Mouse (Mus musculus) midbrain, postnatal 0 days (tissue): ENCODE results near the gene Lrrc8c. TPM values are rescaled to one million over a fixed set of nuclear protein-coding genes. Genes with fewer than 3 reads are reported as not detected.

Experiments used
- ATAC-seq: fragments of 200-750 bp; cut with Nextera tagmentation; 2 replicates; pipeline ENCODE4 v1.8.0; 2017; ENCODE audit warnings: moderate number of reproducible peaks, mild to moderate bottlenecking, moderate TSS enrichment, moderate library complexity; ENCODE audit not compliant: low FRiP score
- DNase-seq: peaks from one replicate; pipeline ENCODE4 v3.0.0-alpha.2; 2015; ENCODE audit warnings: low spot score
- H3K27ac ChIP-seq: fragments of 300-500 bp; sonication (generic); 2 replicates; pipeline ENCODE4 v1.5.1; 2014; ENCODE audit warnings: low read depth, mild to moderate bottlenecking, low read length, mixed read lengths
- H3K27me3 ChIP-seq: fragments of 300-500 bp; sonication (generic); 2 replicates; pipeline ENCODE4 v1.6.1; 2014; ENCODE audit warnings: low read length, control low read depth, mixed read lengths; ENCODE audit not compliant: insufficient read depth
- H3K36me3 ChIP-seq: fragments of 300-500 bp; sonication (generic); 2 replicates; pipeline ENCODE4 v1.6.1; 2014; ENCODE audit warnings: low read length, control low read depth, mixed read lengths; ENCODE audit not compliant: insufficient read depth
- H3K4me1 ChIP-seq: fragments of 300-500 bp; sonication (generic); 2 replicates; pipeline ENCODE4 v1.6.1; 2014; ENCODE audit warnings: mild to moderate bottlenecking, control low read depth, antibody characterized with exemption, low read length, mixed read lengths; ENCODE audit not compliant: insufficient read depth
- H3K4me2 ChIP-seq: fragments of 300-500 bp; sonication (generic); 2 replicates; pipeline ENCODE4 v1.6.1; 2014; ENCODE audit warnings: low read depth, mild to moderate bottlenecking, low read length, mixed read lengths; ENCODE audit not compliant: poor library complexity, severe bottlenecking
- H3K4me3 ChIP-seq: fragments of 300-500 bp; sonication (generic); 2 replicates; pipeline ENCODE4 v1.5.1; 2014; ENCODE audit warnings: low read depth, mild to moderate bottlenecking, low read length, moderate library complexity
- H3K9ac ChIP-seq: fragments of 300-500 bp; sonication (generic); replicated peaks from 2 replicates; pipeline ENCODE4 v1.6.1; 2014; ENCODE audit warnings: mild to moderate bottlenecking, low read length, moderate library complexity, mixed read lengths; ENCODE audit not compliant: poor library complexity, severe bottlenecking
- H3K9me3 ChIP-seq: fragments of 300-500 bp; sonication (generic); 2 replicates; pipeline ENCODE4 v1.6.1; 2016; ENCODE audit warnings: low read length, control low read depth
- CTCF ChIP-seq: IDR thresholded peaks from 2 replicates; pipeline ENCODE4 v1.5.1; 2016; ENCODE audit warnings: antibody characterized with exemption, mild to moderate bottlenecking
- WGBS: fragments of 180-500 bp; shearing (Covaris S2); extraction: QIAGEN DNeasy Blood & Tissue Kit; methylation state at CpG from one replicate; pipeline ENCODE4 v1.1.7; 2014; 5-methylcytosine and 5-hydroxymethylcytosine counted together
- polyA plus RNA-seq: library from polyadenylated mRNA; unstranded; fragments of >200 nt; fragmentation: Nextera tagmentation; extraction: Ambion mirVana; gene quantifications from 2 replicates; pipeline ENCODE4 v1.2.1, GENCODE M21; 2015
- total RNA-seq: library from RNA; depleted of rRNA; stranded (reverse); fragments of >200 nt; gene quantifications from 2 replicates; pipeline ENCODE4 v1.2.3, GENCODE M21; 2014

Lrrc8c gene
- total and polyA plus RNA-seq, 2 experiments from 2014 or later, result 11.6 to 14.7 TPM

DNA sequence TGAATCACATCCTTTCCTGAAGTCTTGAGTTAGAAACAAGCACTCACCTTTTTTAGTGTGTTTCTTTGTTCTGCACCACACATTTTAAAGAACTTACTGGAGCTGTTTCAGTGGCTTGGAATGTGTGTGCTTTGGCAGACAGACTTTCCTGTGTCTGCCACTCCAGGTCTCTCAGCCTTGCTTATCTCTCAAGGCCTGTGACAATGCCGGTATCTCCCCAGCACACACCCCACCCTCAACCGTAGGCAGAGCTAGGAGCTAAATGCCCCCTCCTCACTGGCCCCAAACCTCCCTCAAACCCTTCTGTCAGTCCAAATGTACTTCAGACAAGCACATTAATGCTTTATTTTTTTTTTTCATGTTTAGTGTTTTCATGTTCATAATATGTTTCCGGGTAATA, 4.3 kb downstream of the Lrrc8c start:
- TF ChIP-seq CTCF, result no peak
- Histone ChIP-seq H3K36me3 (peaks cover 10% of the 10 kb centered on the region; the same call in 1 of the 2 replicates), H3K27me3 (no peaks in the 10 kb centered on the region), H3K4me2 (no peak overlapping the region), H3K9ac (no peak overlapping the region), H3K4me1 (no peaks in the 10 kb centered on the region), H3K4me3 (no peak overlapping the region), H3K27ac (no peak overlapping the region), H3K9me3 (no peaks in the 10 kb centered on the region)
- ATAC-seq (no peak), DNase-seq (no peak)
- 77% methylated on average over 3 of the region's 3 CpGs for WGBS

DNA sequence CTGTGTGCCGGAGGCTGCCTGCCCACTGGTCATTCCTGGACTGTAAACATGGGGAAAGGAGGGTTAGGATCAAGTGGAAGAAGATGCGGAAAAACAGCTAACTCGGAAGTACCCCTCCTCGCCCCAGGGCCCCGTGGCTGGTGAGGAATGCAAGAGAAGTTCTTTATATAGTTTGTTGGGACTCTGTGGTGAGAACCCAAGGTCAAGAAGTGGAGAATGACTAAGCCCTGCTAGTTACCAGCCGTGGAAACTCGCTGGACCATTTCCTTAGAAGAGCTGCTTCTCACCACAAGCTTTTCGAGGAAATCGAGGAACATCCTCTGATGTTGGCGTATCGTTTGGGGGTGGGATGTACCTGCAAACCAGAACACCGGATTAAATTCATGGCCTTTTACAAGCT, 5.8 kb downstream of the Lrrc8c start:
- TF ChIP-seq CTCF, result no peak
- 96% methylated on average over 12 of the region's 12 CpGs for WGBS
- H3K4me3 ChIP-seq, result no peak overlapping the region
- no peak overlapping the region for H3K27ac ChIP-seq
- H3K9me3 ChIP-seq, result no peaks in the 10 kb centered on the region
- H3K27me3 ChIP-seq, result no peaks in the 10 kb centered on the region
- no peaks in the 10 kb centered on the region for H3K4me1 ChIP-seq
- H3K4me2 ChIP-seq, result no peak overlapping the region
- no peak for ATAC-seq
- H3K36me3 ChIP-seq, result peaks cover 10% of the 10 kb centered on the region; the same call in 1 of the 2 replicates
- no peak for DNase-seq
- H3K9ac ChIP-seq, result no peak overlapping the region

DNA sequence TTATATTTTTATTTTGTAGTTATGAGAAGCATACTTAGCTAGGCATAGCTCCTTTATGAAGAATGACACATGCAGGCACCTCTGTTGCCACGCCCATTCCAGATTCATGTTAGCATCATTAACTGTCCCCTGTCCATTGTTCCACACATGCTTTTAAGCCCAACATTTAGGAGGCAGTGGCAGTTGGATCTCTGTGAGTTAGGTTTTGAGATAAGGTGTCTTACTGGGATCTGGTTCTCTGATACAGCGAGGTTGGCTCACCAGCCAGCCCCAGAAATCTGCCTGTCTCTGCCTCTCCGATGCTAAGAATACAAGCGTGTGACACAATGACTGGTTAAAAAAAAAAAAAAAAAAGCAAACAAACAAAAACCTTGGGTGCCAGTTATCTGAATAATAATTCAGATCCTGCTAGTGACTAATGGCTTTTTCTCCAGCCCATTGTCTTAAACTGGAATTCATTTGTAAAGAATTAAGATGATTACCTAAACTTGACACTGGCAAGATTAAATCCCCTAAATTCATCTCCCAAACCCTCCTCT, 7.0 kb downstream of the Lrrc8c start:
- Histone ChIP-seq H3K4me1 (no peaks in the 10 kb centered on the region), H3K4me3 (no peak overlapping the region), H3K36me3 (peaks cover 10% of the 10 kb centered on the region; the same call in 1 of the 2 replicates), H3K27me3 (no peaks in the 10 kb centered on the region), H3K4me2 (no peak overlapping the region), H3K9ac (no peak overlapping the region), H3K27ac (no peak overlapping the region), H3K9me3 (no peaks in the 10 kb centered on the region)
- no peak for TF ChIP-seq CTCF
- no peak for ATAC-seq
- WGBS, result 91% methylated on average over 4 of the region's 4 CpGs
- no peak for DNase-seq

GRCm38 (mm10) chr5:105526766-105527165, 7.6 kb downstream of the Lrrc8c start:
- 92% methylated on average over 9 of the region's 9 CpGs for WGBS
- no peak for DNase-seq

DNA sequence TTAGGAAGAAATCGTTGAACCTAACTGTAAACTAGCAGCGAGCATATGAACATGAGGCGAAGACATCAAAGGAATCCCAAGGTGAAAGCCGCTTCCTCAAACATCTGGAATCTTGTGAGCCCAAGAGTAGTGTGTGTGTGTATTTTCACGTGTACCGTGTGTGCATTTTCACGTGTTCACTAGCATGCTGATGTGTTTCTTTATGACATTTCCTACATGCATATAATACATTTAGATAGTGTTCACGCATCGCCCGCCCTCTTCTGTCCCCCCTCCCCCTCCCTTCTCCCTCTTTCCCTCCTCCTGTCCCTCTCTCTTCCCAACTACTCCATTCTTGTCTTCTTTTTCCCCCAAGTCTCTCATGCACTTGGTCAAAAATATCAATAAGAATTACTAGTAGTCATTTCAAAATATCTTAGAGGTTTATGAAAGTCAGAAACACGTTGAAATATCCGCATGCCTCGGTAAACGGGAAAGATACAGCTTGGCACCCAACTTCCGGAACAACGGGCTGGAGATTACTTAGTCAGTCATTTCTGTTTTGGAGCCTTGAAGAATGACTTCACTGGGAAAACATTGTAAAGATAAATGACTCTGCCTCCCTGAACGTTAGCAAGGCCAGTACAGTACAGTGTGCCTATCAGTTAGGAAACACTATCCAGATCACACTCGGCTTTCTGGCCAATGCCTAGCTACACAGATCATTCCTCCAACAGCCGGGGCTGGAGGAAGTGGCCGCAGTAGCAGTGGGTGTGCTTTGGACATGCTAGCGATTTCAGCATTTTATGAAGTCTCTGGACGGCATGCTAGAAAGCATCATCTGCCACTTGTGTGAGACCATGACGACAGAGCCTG, 8.5 kb downstream of the Lrrc8c start:
- DNase-seq (no peak), ATAC-seq (no peak)
- no peak overlapping the region for H3K4me3 ChIP-seq
- WGBS, result 96% methylated on average over 23 of the region's 23 CpGs
- no peaks in the 10 kb centered on the region for H3K4me1 ChIP-seq
- peaks cover 10% of the 10 kb centered on the region; the same call in 1 of the 2 replicates for H3K36me3 ChIP-seq
- H3K27me3 ChIP-seq, result no peaks in the 10 kb centered on the region
- H3K27ac ChIP-seq, result no peak overlapping the region
- H3K4me2 ChIP-seq, result no peak overlapping the region
- H3K9me3 ChIP-seq, result no peaks in the 10 kb centered on the region
- H3K9ac ChIP-seq, result no peak overlapping the region
- no peak for TF ChIP-seq CTCF

More at GRCm38 (mm10) chr5:105526766-105527165, 7.6 kb downstream of the Lrrc8c start:
- Histone ChIP-seq H3K36me3 (peaks cover 10% of the 10 kb centered on the region; the same call in 1 of the 2 replicates), H3K9me3 (no peaks in the 10 kb centered on the region), H3K4me3 (no peak overlapping the region), H3K4me2 (no peak overlapping the region), H3K9ac (no peak overlapping the region), H3K27ac (no peak overlapping the region), H3K27me3 (no peaks in the 10 kb centered on the region), H3K4me1 (no peaks in the 10 kb centered on the region)
- no peak for TF ChIP-seq CTCF
- no peak for ATAC-seq

DNA sequence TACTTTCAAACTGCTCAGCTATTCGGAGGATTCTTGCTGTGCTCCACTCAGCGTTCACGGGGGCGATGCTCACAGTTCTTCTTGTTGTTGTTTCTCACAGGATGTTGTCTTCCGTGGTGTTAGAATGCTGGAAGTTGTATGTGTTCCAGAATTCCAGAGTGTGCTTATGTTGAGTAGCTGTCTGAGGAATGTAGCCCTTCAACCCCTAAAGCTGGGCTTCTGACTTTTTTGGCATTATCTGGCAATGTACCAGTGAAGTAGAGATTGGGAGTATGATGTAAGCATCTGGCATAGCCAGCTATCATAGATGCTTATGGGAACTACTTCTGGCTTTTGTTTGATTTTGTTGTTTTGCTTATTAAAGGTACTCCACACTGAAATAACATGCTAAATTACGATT, 11.4 kb downstream of the Lrrc8c start:
- Histone ChIP-seq H3K27me3 (no peaks in the 10 kb centered on the region), H3K9me3 (no peaks in the 10 kb centered on the region), H3K4me3 (no peak overlapping the region), H3K4me1 (no peaks in the 10 kb centered on the region), H3K27ac (no peak overlapping the region), H3K9ac (no peak overlapping the region), H3K36me3 (0 out of 2 replicates have a peak, but pooled peaks cover 4% of the 10 kb centered on the region), H3K4me2 (no peak overlapping the region)
- TF ChIP-seq CTCF, result no peak
- ATAC-seq, result no peak
- 78% methylated on average over 6 of the region's 6 CpGs for WGBS
- no peak for DNase-seq
